Comparison of ENCODE assay signal across 25 mouse cellular contexts in the genomic region with DNA sequence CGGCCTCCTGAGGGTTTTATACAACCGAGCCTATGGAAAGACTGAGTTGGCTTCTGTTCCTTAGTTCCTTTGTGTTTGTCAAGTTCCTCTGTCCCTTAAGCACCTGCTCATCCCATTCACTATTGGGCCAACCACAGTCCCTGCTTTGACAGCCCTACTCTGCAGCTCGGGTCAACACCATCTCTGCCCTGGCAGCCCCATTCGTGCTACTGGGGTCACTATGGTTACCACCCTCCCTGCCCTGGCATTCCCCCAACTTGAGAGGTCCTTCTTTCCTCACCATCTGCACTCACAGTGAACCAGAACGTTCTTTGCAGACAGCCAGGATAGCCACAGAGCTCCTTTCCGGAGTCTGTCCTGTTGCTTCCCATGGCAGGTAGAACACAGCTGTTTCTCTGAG.
A peak's percentile ranks its signal among the peaks of the same experiment; 100 is the strongest.
DNase-seq lines count a peak whose midpoint lies in the region; ATAC-seq and TF ChIP-seq lines count a peak whose summit lies in the region.
"Had no signal": no experiment of that assay in that cellular context is flagged by ENCODE, and none has a peak within 500 bp of the region (broad histone marks: within the 10 kb centered on the region; RNA-seq: fewer than 3 reads in every experiment).

No protein-coding gene starts in this region.

- 41% methylated on average over 6 of the region's 6 CpGs for WGBS in forebrain, embryonic 11.5 days
- 57% methylated on average over 6 of the region's 6 CpGs for WGBS in forebrain, embryonic 10.5 days
- 25% methylated on average over 6 of the region's 6 CpGs for WGBS in midbrain, embryonic 12.5 days
- 17% methylated on average over 6 of the region's 6 CpGs for WGBS in midbrain, embryonic 16.5 days
- 40% methylated on average over 6 of the region's 6 CpGs for WGBS in forebrain, embryonic 12.5 days
- WGBS in olfactory bulb, adult 2 months, result 32% methylated on average over 6 of the region's 6 CpGs

- H3K4me2 ChIP-seq in forebrain, embryonic 11.5 days (ENCODE audit: low read depth, low read length, severe bottlenecking), result no peak overlapping the region
- H3K4me2 ChIP-seq in midbrain, embryonic 12.5 days (replicated peaks), result no peak overlapping the region
- no peak overlapping the region for H3K4me2 ChIP-seq in midbrain, embryonic 16.5 days (ENCODE audit: low read length)
- H3K4me2 ChIP-seq in forebrain, embryonic 12.5 days, result no peak overlapping the region
- H3K4me2 ChIP-seq: embryonic facial prominence, embryonic 13.5 days; heart, embryonic 12.5 days; intestine, embryonic 15.5 days; limb, embryonic 13.5 days; liver, embryonic 12.5 days had no signal

- no peaks in the 10 kb centered on the region; the same call in 1 of the 2 replicates for H3K4me1 ChIP-seq in forebrain, embryonic 11.5 days (replicated peaks; ENCODE audit: control insufficient read depth, insufficient read depth, low read length)
- H3K4me1 ChIP-seq in forebrain, embryonic 10.5 days, result peaks cover 28% of the 10 kb centered on the region
- peaks cover 30% of the 10 kb centered on the region for H3K4me1 ChIP-seq in midbrain, embryonic 12.5 days
- H3K4me1 ChIP-seq in midbrain, embryonic 16.5 days (ENCODE audit: control insufficient read depth, insufficient read depth, low read length), result peaks cover 23% of the 10 kb centered on the region
- peaks cover 21% of the 10 kb centered on the region for H3K4me1 ChIP-seq in forebrain, embryonic 12.5 days
- peaks cover 22% of the 10 kb centered on the region for H3K4me1 ChIP-seq in olfactory bulb, adult 2 months (ENCODE audit: control insufficient read depth, insufficient read depth, low read length)
- H3K4me1 ChIP-seq: intestine, embryonic 15.5 days; limb, embryonic 13.5 days; liver, embryonic 12.5 days had no signal

- no peak for TF ChIP-seq CTCF in olfactory bulb, adult 2 months (IDR thresholded peaks at IDR 0.05; ENCODE audit: insufficient read depth, low read depth, low read length)

- no peaks in the 10 kb centered on the region for H3K9me3 ChIP-seq in forebrain, embryonic 11.5 days (ENCODE audit: control insufficient read depth, low read length)
- H3K9me3 ChIP-seq in forebrain, embryonic 10.5 days, result no peaks in the 10 kb centered on the region
- no peaks in the 10 kb centered on the region for H3K9me3 ChIP-seq in midbrain, embryonic 12.5 days
- H3K9me3 ChIP-seq in midbrain, embryonic 16.5 days (replicated peaks; ENCODE audit: control insufficient read depth, low read length, poor library complexity, severe bottlenecking), result no peaks in the 10 kb centered on the region
- H3K9me3 ChIP-seq in forebrain, embryonic 12.5 days, result no peaks in the 10 kb centered on the region
- H3K9me3 ChIP-seq: embryonic facial prominence, embryonic 13.5 days; heart, embryonic 12.5 days; hindbrain, embryonic 10.5 days; intestine, embryonic 15.5 days; limb, embryonic 13.5 days; liver, embryonic 12.5 days had no signal

- H3K27me3 ChIP-seq in forebrain, embryonic 11.5 days (ENCODE audit: control insufficient read depth, insufficient read depth, low read length), result no peaks in the 10 kb centered on the region
- peaks cover 4% of the 10 kb centered on the region; the same call in 1 of the 2 replicates for H3K27me3 ChIP-seq in forebrain, embryonic 10.5 days (ENCODE audit: poor library complexity, severe bottlenecking)
- peaks cover 15% of the 10 kb centered on the region for H3K27me3 ChIP-seq in midbrain, embryonic 12.5 days
- no peaks in the 10 kb centered on the region for H3K27me3 ChIP-seq in midbrain, embryonic 16.5 days (ENCODE audit: control insufficient read depth, insufficient read depth, low read depth, low read length)
- H3K27me3 ChIP-seq in forebrain, embryonic 12.5 days, result no peaks in the 10 kb centered on the region
- H3K27me3 ChIP-seq: heart, embryonic 12.5 days; intestine, embryonic 15.5 days; liver, embryonic 12.5 days had no signal

- H3K4me3 ChIP-seq in forebrain, embryonic 11.5 days (ENCODE audit: low read depth, low read length), result no peak overlapping the region
- H3K4me3 ChIP-seq in forebrain, embryonic 10.5 days, result no peak overlapping the region
- H3K4me3 ChIP-seq in midbrain, embryonic 12.5 days, result no peak overlapping the region
- H3K4me3 ChIP-seq in midbrain, embryonic 16.5 days (ENCODE audit: low read depth, low read length), result no peak overlapping the region
- no peak overlapping the region for H3K4me3 ChIP-seq in forebrain, embryonic 12.5 days (replicated peaks)
- H3K4me3 ChIP-seq in olfactory bulb, adult 2 months (ENCODE audit: insufficient read depth, low read depth, low read length), result no peak overlapping the region
- H3K4me3 ChIP-seq: embryonic facial prominence, embryonic 13.5 days; erythroblast, embryonic 14.5 days; heart, embryonic 12.5 days; hindbrain, embryonic 10.5 days; intestine, embryonic 15.5 days; limb, embryonic 13.5 days; liver, embryonic 12.5 days had no signal

- H3K36me3 ChIP-seq in forebrain, embryonic 11.5 days (ENCODE audit: control insufficient read depth, insufficient read depth, low read length), result no peaks in the 10 kb centered on the region
- H3K36me3 ChIP-seq in forebrain, embryonic 10.5 days (replicated peaks), result no peaks in the 10 kb centered on the region
- H3K36me3 ChIP-seq in midbrain, embryonic 12.5 days, result no peaks in the 10 kb centered on the region
- H3K36me3 ChIP-seq in midbrain, embryonic 16.5 days (ENCODE audit: control insufficient read depth, insufficient read depth, low read length), result no peaks in the 10 kb centered on the region
- no peaks in the 10 kb centered on the region for H3K36me3 ChIP-seq in forebrain, embryonic 12.5 days (replicated peaks)
- H3K36me3 ChIP-seq: embryonic facial prominence, embryonic 13.5 days; heart, embryonic 12.5 days; hindbrain, embryonic 10.5 days; intestine, embryonic 15.5 days; limb, embryonic 13.5 days; liver, embryonic 12.5 days had no signal

- TF ChIP-seq POLR2A in olfactory bulb, adult 2 months (IDR thresholded peaks at IDR 0.05; ENCODE audit: insufficient read depth, low read depth, low read length), result no peak

- 0 out of 2 replicates have a peak overlapping the region, but pooled peaks have one; percentile 1 for H3K27ac ChIP-seq in forebrain, embryonic 11.5 days (ENCODE audit: low read depth, low read length)
- no peak overlapping the region for H3K27ac ChIP-seq in forebrain, embryonic 10.5 days
- H3K27ac ChIP-seq in midbrain, embryonic 12.5 days (replicated peaks), result no peak overlapping the region; the same call in 1 of the 2 replicates
- H3K27ac ChIP-seq in midbrain, embryonic 16.5 days (ENCODE audit: low read length), result no peak overlapping the region
- peak overlapping the region; percentile 33; the same call in 1 of the 2 replicates for H3K27ac ChIP-seq in forebrain, embryonic 12.5 days
- H3K27ac ChIP-seq in olfactory bulb, adult 2 months (ENCODE audit: insufficient read depth, low read depth, low read length), result peak overlapping the region; percentile 31; the same call in 1 of the 2 replicates
- H3K27ac ChIP-seq: embryonic facial prominence, embryonic 13.5 days; hindbrain, embryonic 10.5 days; intestine, embryonic 15.5 days; limb, embryonic 13.5 days; liver, embryonic 12.5 days had no signal

- no peak overlapping the region for H3K9ac ChIP-seq in forebrain, embryonic 11.5 days (ENCODE audit: low read length)
- no peak overlapping the region for H3K9ac ChIP-seq in midbrain, embryonic 12.5 days (replicated peaks)
- H3K9ac ChIP-seq in midbrain, embryonic 16.5 days (ENCODE audit: low read depth, low read length), result no peak overlapping the region
- no peak overlapping the region for H3K9ac ChIP-seq in forebrain, embryonic 12.5 days
- H3K9ac ChIP-seq: embryonic facial prominence, embryonic 13.5 days; heart, embryonic 12.5 days; intestine, embryonic 15.5 days; limb, embryonic 13.5 days; liver, embryonic 12.5 days had no signal

- DNase-seq in forebrain, embryonic 11.5 days (ENCODE audit: low spot score), result no peak
- DNase-seq in forebrain, embryonic 10.5 days (ENCODE audit: extremely low spot score, low spot score), result no peak
- no peak for DNase-seq in layer of hippocampus, adult 8-10 months (ENCODE audit: low spot score in 2 of 2)
- DNase-seq: adrenal gland, postnatal 25 days; cerebellum, adult 11 months; cerebellum, postnatal 36 days; embryo, embryonic 11 days; heart, postnatal 10 days; kidney, adult 8-10 months; kidney, postnatal 14 days; lung, adult 18-20 months; lung, postnatal 14 days; spleen, adult 18-20 months had no signal

- ATAC-seq in forebrain, embryonic 11.5 days (replicated peaks; ENCODE audit: low FRiP score), result no peak; the same call in 1 of the 2 replicates
- ATAC-seq in midbrain, embryonic 12.5 days (ENCODE audit: low FRiP score, low read depth), result 0 out of 2 replicates have a peak, but pooled peaks have one; percentile 16
- ATAC-seq in midbrain, embryonic 16.5 days, result no peak
- ATAC-seq in forebrain, embryonic 12.5 days (ENCODE audit: low FRiP score), result no peak
- ATAC-seq: CD4-positive, CD25-positive, alpha-beta regulatory T cell, adult 4 months; intestine, embryonic 15.5 days; liver, embryonic 12.5 days had no signal

Comparison
In these comparisons a context has a peak if more than half of its experiments do, and no peak if none do; other contexts are left out.
1. H3K27ac ChIP-seq: peak in forebrain, embryonic 11.5 days (single experiment), forebrain, embryonic 12.5 days (single experiment) and olfactory bulb, adult 2 months (single experiment); none in forebrain, embryonic 10.5 days (single experiment), midbrain, embryonic 12.5 days (single experiment) and midbrain, embryonic 16.5 days (single experiment).